Mouse (Mus musculus) forebrain, postnatal 0 days (tissue): ENCODE data around the gene Ggta1. TPM values are rescaled to one million over a fixed set of nuclear protein-coding genes. Genes with fewer than 3 reads are reported as not detected.
A peak's percentile ranks its signal among the peaks of the same experiment; 100 is the strongest.

ENCODE experiments used
- ATAC-seq: fragments of 200-750 bp; cut with Nextera tagmentation; 2 replicates; pipeline ENCODE4 v1.8.0; 2017; ENCODE audit warnings: mild to moderate bottlenecking, moderate library complexity
- DNase-seq: peaks from one replicate; pipeline ENCODE4 v3.0.0-alpha.2; 2015
- H3K27ac ChIP-seq: fragments of 300-500 bp; sonication (generic); 2 replicates; pipeline ENCODE4 v1.5.1; 2014; ENCODE audit warnings: low read depth, mild to moderate bottlenecking, antibody characterized with exemption, low read length, moderate library complexity, mixed read lengths
- H3K27me3 ChIP-seq: fragments of 300-500 bp; sonication (generic); 2 replicates; pipeline ENCODE4 v1.6.1; 2014; ENCODE audit warnings: mild to moderate bottlenecking, low read length, mixed read lengths; ENCODE audit not compliant: insufficient read depth
- H3K36me3 ChIP-seq: fragments of 300-500 bp; sonication (generic); 2 replicates; pipeline ENCODE4 v1.6.1; 2014; ENCODE audit warnings: mild to moderate bottlenecking, moderate library complexity; ENCODE audit not compliant: insufficient read depth
- H3K4me1 ChIP-seq: fragments of 300-500 bp; sonication (generic); 2 replicates; pipeline ENCODE4 v1.6.1; 2014; ENCODE audit warnings: antibody characterized with exemption; ENCODE audit not compliant: insufficient read depth
- H3K4me2 ChIP-seq: fragments of 300-500 bp; sonication (generic); 2 replicates; pipeline ENCODE4 v1.6.1; 2014; ENCODE audit warnings: low read depth, mild to moderate bottlenecking, moderate library complexity
- H3K4me3 ChIP-seq: fragments of 300-500 bp; sonication (generic); 2 replicates; pipeline ENCODE4 v1.5.1; 2014; ENCODE audit warnings: low read depth, low read length, mixed read lengths
- H3K9ac ChIP-seq: fragments of 300-500 bp; sonication (generic); 2 replicates; pipeline ENCODE4 v1.6.1; 2014; ENCODE audit warnings: mild to moderate bottlenecking
- H3K9me3 ChIP-seq: fragments of 300-500 bp; sonication (generic); 2 replicates; pipeline ENCODE4 v1.6.1; 2016; ENCODE audit warnings: low read length
- CTCF ChIP-seq: sonication (generic); IDR thresholded peaks from 2 replicates; pipeline ENCODE4 v1.5.1; 2016; ENCODE audit warnings: antibody characterized with exemption, control low read depth, low read depth
- WGBS: fragments of 180-500 bp; shearing (Covaris S2); extraction: QIAGEN DNeasy Blood & Tissue Kit; methylation state at CpG from one replicate; pipeline ENCODE4 v1.1.7; 2014; 5-methylcytosine and 5-hydroxymethylcytosine counted together
- polyA plus RNA-seq: library from polyadenylated mRNA; unstranded; fragments of >200 nt; fragmentation: Nextera tagmentation; extraction: Ambion mirVana; gene quantifications from 2 replicates; pipeline ENCODE4 v1.2.1, GENCODE M21; 2015
- total RNA-seq: library from RNA; depleted of rRNA; stranded (reverse); fragments of >200 nt; gene quantifications from 2 replicates; pipeline ENCODE4 v1.2.3, GENCODE M21; 2014

Ggta1 gene
- total and polyA plus RNA-seq, 2 experiments from 2014 or later = 4.3 to 6.8 TPM

DNA sequence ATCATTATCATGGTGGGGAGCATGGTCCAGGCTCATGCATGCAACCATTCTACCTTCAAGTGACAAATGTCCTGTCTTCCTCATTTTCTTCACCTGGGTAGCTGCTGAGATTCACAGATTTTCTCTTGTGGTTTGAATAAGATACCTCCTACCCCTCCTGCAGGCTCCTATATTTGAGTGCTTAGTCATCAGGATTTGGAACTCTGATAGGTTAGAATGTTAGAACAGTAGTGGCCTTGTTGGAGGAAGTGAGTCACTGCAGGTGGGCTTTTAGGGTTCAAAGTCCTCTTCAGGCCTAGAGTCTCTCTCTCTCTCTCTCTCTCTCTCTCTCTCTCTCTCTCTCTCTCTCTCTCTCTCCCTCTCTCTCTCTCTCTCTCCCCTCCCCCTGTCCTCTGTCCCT lies 2.6 kb upstream of the Ggta1 start:
- Histone ChIP-seq H3K4me3 (no peak overlapping the region), H3K4me2 (no peak overlapping the region), H3K9ac (no peak overlapping the region), H3K9me3 (no peaks in the 10 kb centered on the region), H3K36me3 (no peaks in the 10 kb centered on the region), H3K27ac (no peak overlapping the region), H3K4me1 (0 out of 2 replicates have a peak, but pooled peaks cover 4% of the 10 kb centered on the region), H3K27me3 (no peaks in the 10 kb centered on the region)
- DNase-seq (no peak), ATAC-seq (no peak)
- no peak for TF ChIP-seq CTCF

DNA sequence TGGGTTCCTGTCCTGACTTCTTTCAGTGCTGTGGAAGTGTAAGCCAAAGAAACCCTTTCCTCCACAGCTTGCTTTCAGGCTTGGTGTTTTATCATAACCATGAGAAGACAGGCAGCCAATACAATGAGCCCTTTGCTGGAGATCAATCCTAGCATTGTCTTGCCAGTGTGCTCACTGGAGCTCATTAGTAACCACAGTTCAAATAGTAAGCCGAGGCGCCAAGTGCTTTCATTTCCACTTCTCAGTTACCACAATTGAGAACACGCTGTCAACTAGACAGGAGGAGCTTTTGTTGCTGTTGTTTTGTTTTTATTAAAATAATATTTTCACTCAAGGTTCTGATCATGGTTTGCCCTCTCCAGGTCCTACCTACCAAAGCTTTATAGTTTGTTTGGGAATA lies 1.5 kb upstream of the Ggta1 start:
- no peak for TF ChIP-seq CTCF
- DNase-seq (no peak), ATAC-seq (no peak)
- Histone ChIP-seq H3K4me3 (no peak overlapping the region), H3K27me3 (no peaks in the 10 kb centered on the region), H3K27ac (no peak overlapping the region), H3K9me3 (no peaks in the 10 kb centered on the region), H3K9ac (no peak overlapping the region), H3K4me2 (no peak overlapping the region), H3K36me3 (no peaks in the 10 kb centered on the region), H3K4me1 (0 out of 2 replicates have a peak, but pooled peaks cover 4% of the 10 kb centered on the region)
- 27% methylated on average over 3 of the region's 3 CpGs for WGBS

DNA sequence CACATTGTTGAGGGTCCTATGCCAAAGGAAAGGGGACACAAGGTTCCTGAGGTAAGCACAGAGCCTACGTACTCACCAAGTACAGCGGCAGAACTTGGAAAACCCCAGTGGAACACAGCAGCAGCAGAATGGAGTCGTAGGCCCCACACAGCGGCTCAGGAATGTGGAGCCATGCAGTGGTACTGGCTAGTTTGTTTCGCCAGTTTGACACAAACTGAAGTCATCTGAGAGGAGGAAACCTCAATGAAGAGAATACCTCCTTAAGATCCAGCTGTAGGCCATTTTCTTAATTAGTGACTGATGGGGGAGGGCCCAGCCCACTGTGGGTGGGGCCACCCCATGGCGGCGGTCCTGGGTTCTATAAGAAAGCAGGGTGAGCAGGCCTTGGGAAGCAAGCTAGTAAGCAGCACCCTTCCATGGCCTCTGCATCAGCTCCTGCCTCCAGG lies 1.1 kb upstream of the Ggta1 start:
- H3K4me1 ChIP-seq = 0 out of 2 replicates have a peak, but pooled peaks cover 4% of the 10 kb centered on the region
- no peak overlapping the region for H3K27ac ChIP-seq
- no peak overlapping the region for H3K9ac ChIP-seq
- ATAC-seq (no peak), DNase-seq (no peak)
- 64% methylated on average over 7 of the region's 7 CpGs for WGBS
- no peak overlapping the region for H3K4me3 ChIP-seq
- H3K4me2 ChIP-seq = no peak overlapping the region
- H3K27me3 ChIP-seq = no peaks in the 10 kb centered on the region
- no peaks in the 10 kb centered on the region for H3K9me3 ChIP-seq
- H3K36me3 ChIP-seq = no peaks in the 10 kb centered on the region
- no peak for TF ChIP-seq CTCF

DNA sequence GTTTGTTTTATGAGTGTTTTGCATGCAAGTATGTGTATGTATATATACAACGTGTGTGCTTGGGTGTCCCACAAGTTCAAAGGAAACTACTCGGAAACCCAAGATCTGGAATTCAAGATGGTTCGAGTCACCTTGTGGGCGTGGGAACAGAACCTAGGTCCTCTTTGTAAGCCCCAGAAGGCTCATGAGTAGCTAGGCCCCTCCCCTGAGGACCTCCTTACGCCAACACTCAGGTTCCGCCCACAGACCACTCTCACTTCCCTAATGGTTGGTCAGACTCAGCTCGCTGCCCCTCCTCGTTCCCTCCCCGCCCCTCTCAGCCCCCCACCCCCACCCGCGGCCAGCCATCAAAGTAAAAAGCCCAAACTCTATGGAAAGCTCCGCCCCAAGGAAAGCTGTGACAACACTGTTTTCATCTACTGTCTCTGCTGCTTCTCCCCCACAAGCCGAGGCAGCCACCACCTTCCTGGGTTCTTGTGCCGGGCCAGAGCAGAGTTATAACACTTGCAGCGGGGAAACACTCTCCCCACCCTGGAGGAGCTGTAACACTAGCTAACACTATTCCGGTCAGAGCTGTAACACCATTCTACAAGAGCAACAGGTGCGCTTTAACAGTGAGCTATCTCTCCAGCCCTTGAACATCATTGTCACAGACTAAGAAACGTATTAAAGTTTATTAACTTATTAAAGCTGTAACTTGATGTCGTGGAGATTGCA lies 499 bp upstream of the Ggta1 start:
- H3K4me2 ChIP-seq = no peak overlapping the region
- WGBS = 18% methylated on average over 19 of the region's 19 CpGs
- DNase-seq = no peak

DNA sequence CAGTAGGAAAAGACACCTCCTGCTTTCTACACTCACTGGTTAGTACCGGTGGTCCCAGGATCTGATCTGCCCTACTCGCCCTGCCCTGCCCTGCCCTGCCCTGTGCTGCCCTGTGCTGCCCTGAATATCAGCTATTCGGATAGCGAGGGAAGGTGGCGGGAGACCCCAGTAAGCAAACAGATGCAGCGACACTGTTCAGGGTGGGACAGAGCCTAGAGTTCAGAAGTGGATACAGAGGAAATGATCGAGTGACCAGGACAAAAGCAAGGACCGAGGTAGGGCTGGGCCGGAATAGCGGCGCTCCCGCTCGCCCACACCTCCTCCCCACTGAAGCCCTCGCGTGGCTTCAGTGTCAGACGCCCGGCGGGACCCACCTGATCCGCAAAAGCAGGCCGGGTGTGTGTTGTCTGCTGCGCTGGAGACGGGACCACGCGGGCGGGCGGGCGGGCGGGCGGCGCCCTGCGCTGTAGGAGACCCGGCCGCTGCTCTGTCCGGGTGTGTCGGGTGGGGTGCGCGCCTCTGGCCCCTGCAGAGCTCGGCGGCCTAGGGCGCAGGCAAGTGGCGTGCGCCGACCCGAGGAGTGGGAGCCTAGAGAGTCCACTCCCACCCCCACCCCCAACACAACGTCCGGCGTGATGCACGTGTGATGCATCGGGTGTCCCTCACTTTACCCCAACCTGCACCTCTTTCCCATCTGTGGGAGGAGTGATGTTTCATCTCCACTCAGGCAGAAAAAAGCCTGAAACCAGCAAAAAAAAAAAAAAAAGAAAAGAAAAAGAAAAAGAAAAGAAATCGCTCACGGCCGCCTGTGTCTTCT lies 852 bp downstream of the Ggta1 start:
- H3K4me3 ChIP-seq = peak overlapping the region; percentile 54
- no peak overlapping the region for H3K27ac ChIP-seq
- under 1% methylated on average over 51 of the region's 52 CpGs for WGBS
- peak overlapping the region; percentile 99 for H3K4me2 ChIP-seq
- H3K27me3 ChIP-seq = no peaks in the 10 kb centered on the region
- 0 out of 2 replicates have a peak, but pooled peaks cover 4% of the 10 kb centered on the region for H3K4me1 ChIP-seq
- peak overlapping the region; percentile 53 for H3K9ac ChIP-seq
- H3K36me3 ChIP-seq = no peaks in the 10 kb centered on the region
- DNase-seq (peak; percentile 22), ATAC-seq (peak; percentile 80)
- TF ChIP-seq CTCF = no peak
- H3K9me3 ChIP-seq = no peaks in the 10 kb centered on the region

More for the DNA sequence above, 499 bp upstream of the Ggta1 start:
- H3K4me1 ChIP-seq = 0 out of 2 replicates have a peak, but pooled peaks cover 4% of the 10 kb centered on the region
- no peak overlapping the region for H3K9ac ChIP-seq
- ATAC-seq = peak; percentile 30; the same call in 1 of the 2 replicates
- H3K27me3 ChIP-seq = no peaks in the 10 kb centered on the region
- no peaks in the 10 kb centered on the region for H3K9me3 ChIP-seq
- H3K27ac ChIP-seq = no peak overlapping the region
- TF ChIP-seq CTCF = no peak
- H3K4me3 ChIP-seq = no peak overlapping the region
- H3K36me3 ChIP-seq = no peaks in the 10 kb centered on the region

DNA sequence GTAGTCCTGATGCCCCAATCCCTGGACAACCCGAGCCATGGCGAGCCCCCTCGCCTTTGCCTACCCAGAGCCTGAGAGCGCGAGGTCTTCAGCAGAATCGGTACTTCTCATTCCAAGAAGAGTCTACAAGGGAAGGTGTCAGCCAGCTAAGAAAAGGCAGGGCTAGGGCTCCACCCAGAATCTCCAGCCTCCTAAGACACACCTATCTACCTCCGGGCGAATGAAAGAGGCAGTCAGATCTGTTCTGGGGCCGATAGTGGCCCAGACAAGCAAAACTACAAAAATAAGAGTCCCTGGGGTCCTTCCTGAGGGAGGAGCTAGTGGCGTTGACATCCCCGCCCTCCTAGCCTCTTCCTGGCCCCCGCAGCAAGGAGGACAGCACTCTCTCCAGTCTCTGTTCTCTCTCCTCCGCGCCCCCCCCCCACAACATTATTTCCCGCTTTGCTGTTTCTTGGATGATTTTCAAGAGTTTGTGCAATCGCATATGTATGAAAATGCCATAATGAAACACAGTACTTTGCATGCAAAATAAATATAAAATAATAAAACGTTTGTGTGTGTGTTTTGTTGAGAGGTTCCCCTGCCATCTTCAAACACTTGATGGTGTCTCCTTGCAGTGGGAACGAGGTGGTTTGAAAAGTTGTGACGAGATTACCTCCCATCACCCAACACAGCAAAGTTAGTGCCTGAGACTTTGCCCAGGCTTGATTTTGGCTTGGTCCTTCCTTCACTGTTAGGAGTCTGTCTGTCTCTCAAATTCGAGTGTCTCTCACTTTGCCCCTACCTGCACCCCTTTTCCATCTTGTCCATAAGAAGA lies 1.7 kb downstream of the Ggta1 start:
- no peaks in the 10 kb centered on the region for H3K9me3 ChIP-seq
- 0 out of 2 replicates have a peak, but pooled peaks cover 4% of the 10 kb centered on the region for H3K4me1 ChIP-seq
- H3K4me3 ChIP-seq = peak overlapping the region; percentile 54
- peak overlapping the region; percentile 99 for H3K4me2 ChIP-seq
- WGBS = 6% methylated on average over 19 of the region's 20 CpGs
- H3K27me3 ChIP-seq = no peaks in the 10 kb centered on the region
- H3K27ac ChIP-seq = no peak overlapping the region
- no peak for ATAC-seq
- no peaks in the 10 kb centered on the region for H3K36me3 ChIP-seq
- TF ChIP-seq CTCF = no peak
- H3K9ac ChIP-seq = no peak overlapping the region
- peak; percentile 9 for DNase-seq
